Mouse (Mus musculus) kidney, embryonic 14.5 days (tissue): Measurements from ENCODE around the gene Ambra1. TPM values are rescaled to one million over a fixed set of nuclear protein-coding genes. Genes with fewer than 3 reads are reported as not detected.

ENCODE experiments used
- ATAC-seq: fragments of 200-750 bp; cut with Nextera tagmentation; 2 replicates; pipeline ENCODE4 v1.8.0; 2017; ENCODE audit warnings: moderate number of reproducible peaks, mild to moderate bottlenecking, moderate TSS enrichment, moderate library complexity; ENCODE audit not compliant: low FRiP score, low TSS enrichment
- H3K27ac ChIP-seq: fragments of 300-500 bp; sonication (generic); 2 replicates; pipeline ENCODE4 v1.5.1; 2014; ENCODE audit warnings: low read depth, mild to moderate bottlenecking, low read length, moderate library complexity, mixed read lengths
- H3K27me3 ChIP-seq: fragments of 300-500 bp; sonication (generic); 2 replicates; pipeline ENCODE4 v1.6.1; 2014; ENCODE audit warnings: mild to moderate bottlenecking, low read length; ENCODE audit not compliant: control insufficient read depth, insufficient read depth
- H3K36me3 ChIP-seq: fragments of 300-500 bp; sonication (generic); 2 replicates; pipeline ENCODE4 v1.6.1; 2014; ENCODE audit warnings: low read length, mixed read lengths; ENCODE audit not compliant: control insufficient read depth, insufficient read depth
- H3K4me1 ChIP-seq: fragments of 300-500 bp; sonication (generic); 2 replicates; pipeline ENCODE4 v1.6.1; 2014; ENCODE audit warnings: low read length, mixed read lengths; ENCODE audit not compliant: control insufficient read depth, insufficient read depth
- H3K4me2 ChIP-seq: fragments of 300-500 bp; sonication (generic); replicated peaks from 2 replicates; pipeline ENCODE4 v1.6.1; 2014; ENCODE audit warnings: low read depth, mild to moderate bottlenecking, low read length
- H3K4me3 ChIP-seq: fragments of 300-500 bp; sonication (generic); 2 replicates; pipeline ENCODE4 v1.5.1; 2014; ENCODE audit warnings: mild to moderate bottlenecking, low read length
- H3K9ac ChIP-seq: fragments of 300-500 bp; sonication (generic); 2 replicates; pipeline ENCODE4 v1.6.1; 2014; ENCODE audit warnings: low read depth, mild to moderate bottlenecking, low read length, moderate library complexity
- H3K9me3 ChIP-seq: fragments of 300-500 bp; sonication (generic); 2 replicates; pipeline ENCODE4 v1.6.1; 2016; ENCODE audit warnings: low read length; ENCODE audit not compliant: control insufficient read depth
- WGBS: fragments of 180-500 bp; shearing (Covaris S2); extraction: QIAGEN DNeasy Blood & Tissue Kit; methylation state at CpG from one replicate; pipeline ENCODE4 v1.1.7; 2014; 5-methylcytosine and 5-hydroxymethylcytosine counted together
- microRNA-seq: library from miRNA; unstranded; fragments of <30 nt; microRNA quantifications from one replicate; pipeline ENCODE4, GENCODE M21; 2016
- polyA plus RNA-seq: library from polyadenylated mRNA; unstranded; fragments of >200 nt; fragmentation: Nextera tagmentation; extraction: Ambion mirVana; gene quantifications from 2 replicates; pipeline ENCODE4 v1.2.1, GENCODE M21; 2014

The Ambra1 gene
- polyA plus RNA-seq, 1 experiment from 2014 or later, result 20.3 TPM

DNA sequence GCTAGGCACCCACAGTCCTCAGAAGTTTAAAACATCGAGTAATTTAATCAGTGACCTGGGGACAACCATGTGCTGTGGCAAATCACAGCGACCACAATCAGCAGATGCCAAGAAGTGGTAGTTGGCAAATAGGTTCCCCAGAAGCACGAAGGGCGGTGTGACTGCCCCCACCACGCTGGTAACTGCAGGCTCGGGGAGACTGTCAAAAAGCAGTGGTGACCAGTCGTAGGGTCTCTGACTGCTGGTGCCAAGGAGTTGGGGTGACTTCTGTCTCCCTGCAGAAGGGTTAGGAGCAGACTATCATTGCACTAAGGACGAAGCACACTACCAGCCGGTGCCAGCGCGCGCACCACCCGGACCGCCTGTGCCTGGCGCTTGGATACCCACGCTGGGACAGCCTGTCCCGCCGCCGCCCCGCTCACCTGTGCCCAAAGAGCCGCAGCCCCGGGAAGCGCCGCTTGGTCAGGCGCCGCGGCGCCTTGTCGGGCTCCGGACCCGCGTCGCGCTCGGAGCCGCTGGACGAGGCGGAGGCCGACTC lies 233.0 kb downstream of the Ambra1 start:
- under 1% methylated on average over 29 of the region's 39 CpGs for WGBS
- no peaks in the 10 kb centered on the region for H3K9me3 ChIP-seq
- H3K4me3 ChIP-seq, result peak overlapping the region; percentile 90
- no peaks in the 10 kb centered on the region; the same call in 1 of the 2 replicates for H3K27me3 ChIP-seq
- H3K36me3 ChIP-seq, result no peaks in the 10 kb centered on the region; the same call in 1 of the 2 replicates
- H3K4me2 ChIP-seq, result peak overlapping the region; percentile 85
- H3K27ac ChIP-seq, result peak overlapping the region; percentile 57; the same call in 1 of the 2 replicates
- ATAC-seq, result no peak
- peak overlapping the region; percentile 92 for H3K9ac ChIP-seq
- H3K4me1 ChIP-seq, result peaks cover 20% of the 10 kb centered on the region

DNA sequence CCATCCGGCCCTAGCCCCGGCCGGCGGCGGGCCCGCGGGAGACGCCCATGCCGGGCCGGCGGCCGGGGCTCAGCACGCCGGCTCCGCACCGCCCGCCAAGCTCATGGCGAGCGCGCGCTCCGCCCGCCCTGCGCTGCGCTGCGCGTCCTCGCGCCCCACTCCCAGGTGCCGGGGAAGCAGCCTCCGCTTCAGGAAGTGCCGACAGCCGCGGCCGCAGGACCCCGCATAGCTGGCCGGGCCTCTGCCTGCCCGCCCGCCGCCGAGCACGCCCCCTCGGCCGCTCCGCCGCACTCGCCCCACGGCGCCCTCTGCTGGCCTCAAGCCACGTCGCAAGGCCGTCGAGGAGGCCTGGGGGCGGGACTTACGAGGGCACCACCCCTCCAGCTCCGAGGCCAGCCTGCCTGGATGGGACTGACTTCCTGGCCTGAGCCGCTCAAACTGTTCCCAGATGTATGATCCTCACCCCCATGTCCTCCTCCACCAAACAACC lies 233.6 kb downstream of the Ambra1 start:
- H3K9me3 ChIP-seq, result no peaks in the 10 kb centered on the region
- H3K4me3 ChIP-seq, result peak overlapping the region; percentile 90
- H3K4me2 ChIP-seq, result peak overlapping the region; percentile 85
- peaks cover 20% of the 10 kb centered on the region for H3K4me1 ChIP-seq
- WGBS, result under 1% methylated on average over 51 of the region's 57 CpGs
- peak overlapping the region; percentile 57; the same call in 1 of the 2 replicates for H3K27ac ChIP-seq
- peak overlapping the region; percentile 92 for H3K9ac ChIP-seq
- peak; percentile 94 for ATAC-seq
- no peaks in the 10 kb centered on the region; the same call in 1 of the 2 replicates for H3K27me3 ChIP-seq
- H3K36me3 ChIP-seq, result no peaks in the 10 kb centered on the region; the same call in 1 of the 2 replicates

DNA sequence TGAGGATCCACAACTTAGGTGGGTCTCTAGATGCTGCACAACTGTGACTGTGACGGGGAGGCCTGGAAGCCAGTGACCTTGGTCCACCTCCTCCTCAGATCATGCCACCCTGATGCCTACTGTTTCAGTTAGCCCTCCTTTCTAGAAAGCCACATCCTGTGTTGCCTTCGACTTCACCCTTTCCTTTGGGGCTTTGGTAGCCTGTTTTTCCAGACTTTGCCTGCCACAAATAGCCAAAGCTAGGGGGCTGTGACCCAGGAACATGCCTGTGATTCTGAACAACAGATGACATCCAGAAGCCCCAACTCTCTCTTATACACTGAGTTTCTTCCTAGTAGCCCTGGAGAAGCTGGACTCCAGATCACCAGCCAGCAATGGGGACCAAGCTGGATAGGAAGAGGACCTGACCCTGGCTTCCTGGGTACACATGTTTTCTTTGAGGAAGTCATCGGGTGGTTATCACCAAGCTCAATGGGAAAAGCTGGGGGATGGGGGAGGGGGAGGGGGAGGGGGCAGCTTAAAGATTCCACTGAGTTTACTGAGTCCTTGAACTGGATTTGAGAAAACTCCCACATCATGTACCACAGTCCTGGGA lies 234.8 kb downstream of the Ambra1 start:
- peak overlapping the region; percentile 49; the same call in 1 of the 2 replicates for H3K27ac ChIP-seq
- no peak for ATAC-seq
- H3K27me3 ChIP-seq, result no peaks in the 10 kb centered on the region; the same call in 1 of the 2 replicates
- WGBS, result 80% methylated on average over 3 of the region's 3 CpGs
- H3K36me3 ChIP-seq, result no peaks in the 10 kb centered on the region; the same call in 1 of the 2 replicates
- peak overlapping the region; percentile 35 for H3K4me2 ChIP-seq
- peak overlapping the region; percentile 43; the same call in 1 of the 2 replicates for H3K9ac ChIP-seq
- no peaks in the 10 kb centered on the region for H3K9me3 ChIP-seq
- H3K4me3 ChIP-seq, result peak overlapping the region; percentile 90; the same call in 1 of the 2 replicates
- H3K4me1 ChIP-seq, result peaks cover 20% of the 10 kb centered on the region

DNA sequence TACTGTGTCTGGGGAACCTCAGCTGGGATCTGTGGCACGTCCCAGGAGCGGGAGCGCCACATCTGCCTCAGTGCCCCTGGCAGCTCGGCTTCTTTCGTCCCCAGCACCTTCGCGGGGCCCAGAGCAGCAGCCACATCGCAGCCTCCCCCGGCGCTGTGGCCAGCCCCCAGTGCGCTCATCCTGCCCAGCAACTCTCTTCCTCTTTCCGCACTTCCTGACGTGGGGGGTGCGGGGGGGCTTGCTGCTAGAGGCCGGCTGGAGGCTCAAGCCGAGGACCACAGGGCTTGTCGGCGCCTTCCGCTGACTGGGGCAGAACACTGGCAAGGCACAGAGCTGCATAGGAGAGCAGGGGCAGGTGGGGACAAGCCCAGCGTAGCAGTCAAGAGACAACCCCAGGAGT lies 235.5 kb downstream of the Ambra1 start:
- WGBS, result 11% methylated on average over 20 of the region's 20 CpGs
- Histone ChIP-seq H3K36me3 (no peaks in the 10 kb centered on the region; the same call in 1 of the 2 replicates), H3K4me1 (peaks cover 20% of the 10 kb centered on the region), H3K4me3 (peak overlapping the region; percentile 24; the same call in 1 of the 2 replicates), H3K4me2 (peak overlapping the region; percentile 35), H3K9me3 (no peaks in the 10 kb centered on the region), H3K27ac (peak overlapping the region; percentile 49), H3K9ac (peak overlapping the region; percentile 43), H3K27me3 (no peaks in the 10 kb centered on the region; the same call in 1 of the 2 replicates)
- no peak for ATAC-seq

DNA sequence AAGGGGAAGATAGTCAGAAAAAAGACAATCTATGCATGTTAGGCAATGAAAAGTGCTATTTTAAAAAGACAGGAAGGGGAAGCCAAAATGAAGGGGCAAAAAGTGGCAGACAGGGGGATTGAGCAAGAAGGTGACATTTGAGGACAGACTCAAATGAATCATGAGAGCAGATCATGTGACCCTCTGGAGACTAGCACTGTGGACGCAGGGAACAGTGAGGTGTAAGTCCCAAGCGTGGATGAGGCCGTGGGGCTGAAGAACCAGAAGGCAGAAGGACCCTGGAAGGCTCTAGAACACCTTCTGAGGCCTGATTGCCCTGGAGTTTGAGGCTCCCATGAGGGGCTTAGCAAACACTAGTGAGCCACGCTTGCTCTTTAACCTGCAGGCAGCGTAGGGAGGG lies 236.4 kb downstream of the Ambra1 start:
- WGBS, result 85% methylated on average over 5 of the region's 5 CpGs
- H3K4me2 ChIP-seq, result no peak overlapping the region
- no peak overlapping the region for H3K9ac ChIP-seq
- H3K4me3 ChIP-seq, result no peak overlapping the region
- H3K36me3 ChIP-seq, result no peaks in the 10 kb centered on the region; the same call in 1 of the 2 replicates
- no peaks in the 10 kb centered on the region; the same call in 1 of the 2 replicates for H3K27me3 ChIP-seq
- ATAC-seq, result no peak
- H3K27ac ChIP-seq, result no peak overlapping the region
- H3K4me1 ChIP-seq, result peaks cover 26% of the 10 kb centered on the region
- H3K9me3 ChIP-seq, result no peaks in the 10 kb centered on the region

DNA sequence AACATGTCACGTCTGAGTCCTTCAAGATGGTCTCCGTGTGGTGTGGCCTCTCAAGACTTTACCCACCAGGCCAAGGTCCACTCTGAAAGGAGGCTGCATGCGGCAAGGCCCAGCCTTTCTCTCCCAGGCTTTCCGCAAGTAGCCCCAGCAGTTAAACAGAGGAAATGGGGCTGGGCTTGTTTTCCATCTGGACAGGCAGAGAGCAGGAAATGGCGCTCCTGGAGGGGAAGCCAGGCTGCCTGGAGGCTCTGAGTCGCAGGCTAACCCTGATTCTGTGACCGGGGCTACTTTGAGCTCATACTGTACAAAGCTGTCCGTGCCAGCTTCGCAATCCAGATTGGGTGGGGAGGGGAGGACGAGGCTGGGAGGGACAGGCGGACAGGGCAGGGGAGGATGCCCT lies 238.0 kb downstream of the Ambra1 start:
- peak overlapping the region; percentile 74; the same call in 1 of the 2 replicates for H3K27ac ChIP-seq

More for the DNA sequence above, 238.0 kb downstream of the Ambra1 start:
- Histone ChIP-seq H3K9ac (no peak overlapping the region), H3K4me3 (no peak overlapping the region), H3K4me2 (no peak overlapping the region), H3K27me3 (no peaks in the 10 kb centered on the region; the same call in 1 of the 2 replicates), H3K36me3 (no peaks in the 10 kb centered on the region), H3K4me1 (peaks cover 24% of the 10 kb centered on the region), H3K9me3 (no peaks in the 10 kb centered on the region)
- no peak for ATAC-seq
- WGBS, result 54% methylated on average over 11 of the region's 11 CpGs

Small RNA genes within 50 kb of the gene (microRNA-seq; reads per million reads assigned to microRNA genes)
- gene Mir6999, result not detected

Other genes with a start within 250 kb of the Ambra1 start
- 55.3 and 116 TPM in 2 replicates for gene Ckap5, start 203.4 kb upstream of the Ambra1 start, polyA plus RNA-seq
- 0.13 TPM in 1 of 2 replicates, not detected in the other for gene F2, start 93.7 kb upstream of the Ambra1 start, polyA plus RNA-seq
- 7.4 and 12.5 TPM in 2 replicates for gene Zfp408, start 80.3 kb upstream of the Ambra1 start, polyA plus RNA-seq
- gene Arhgap1, start 80.3 kb upstream of the Ambra1 start, polyA plus RNA-seq, result 86.9 and 119 TPM in 2 replicates
- 18.4 and 26.6 TPM in 2 replicates for gene Atg13, start 19.6 kb upstream of the Ambra1 start, polyA plus RNA-seq
- 13.3 and 21.2 TPM in 2 replicates for gene Harbi1, start 19.3 kb upstream of the Ambra1 start, polyA plus RNA-seq
- not detected in 2 replicates for gene Chrm4, start 197.1 kb downstream of the Ambra1 start, polyA plus RNA-seq
- 1,361 and 1,922 TPM in 2 replicates for gene Mdk, start 202.2 kb downstream of the Ambra1 start, polyA plus RNA-seq
- gene Gm9821, start 215.6 kb downstream of the Ambra1 start, polyA plus RNA-seq, result 0.31 and 0.49 TPM in 2 replicates
- gene Dgkz, start 245.7 kb downstream of the Ambra1 start, polyA plus RNA-seq, result 35.6 and 57.5 TPM in 2 replicates